Mouse (Mus musculus) intestine, postnatal 0 days (tissue): ENCODE measurements at regions not wholly inside any gene's neighbourhood (a gene's known extent, or its start where the extent isn't known, plus 50 kb on each side); places are given as distances from the start of the nearest gene placed in this dataset.
A peak's percentile ranks its signal among the peaks of the same experiment; 100 is the strongest.

Experiments used
- ATAC-seq: fragments of 200-750 bp; cut with Nextera tagmentation; 2 replicates; pipeline ENCODE4 v1.8.0; 2017; ENCODE audit warnings: mild to moderate bottlenecking, moderate TSS enrichment, moderate library complexity
- H3K27ac ChIP-seq: fragments of 300-500 bp; sonication (generic); 2 replicates; pipeline ENCODE4 v1.5.1; 2014; ENCODE audit warnings: mild to moderate bottlenecking, low read depth, low read length, moderate library complexity
- H3K27me3 ChIP-seq: fragments of 300-500 bp; sonication (generic); replicated peaks from 2 replicates; pipeline ENCODE4 v1.6.1; 2014; ENCODE audit warnings: low read length, mixed read lengths; ENCODE audit not compliant: control insufficient read depth, insufficient read depth
- H3K36me3 ChIP-seq: fragments of 300-500 bp; sonication (generic); 2 replicates; pipeline ENCODE4 v1.6.1; 2014; ENCODE audit warnings: mild to moderate bottlenecking, moderate library complexity; ENCODE audit not compliant: control insufficient read depth, insufficient read depth
- H3K4me1 ChIP-seq: fragments of 300-500 bp; sonication (generic); replicated peaks from 2 replicates; pipeline ENCODE4 v1.6.1; 2014; ENCODE audit warnings: antibody characterized with exemption, low read length, mixed read lengths; ENCODE audit not compliant: control insufficient read depth, insufficient read depth
- H3K4me2 ChIP-seq: fragments of 300-500 bp; sonication (generic); replicated peaks from 2 replicates; pipeline ENCODE4 v1.6.1; 2014; ENCODE audit warnings: low read depth, mild to moderate bottlenecking, moderate library complexity
- H3K4me3 ChIP-seq: fragments of 300-500 bp; sonication (generic); 2 replicates; pipeline ENCODE4 v1.5.1; 2014; ENCODE audit warnings: low read depth, low read length
- H3K9ac ChIP-seq: fragments of 300-500 bp; sonication (generic); 2 replicates; pipeline ENCODE4 v1.6.1; 2014; ENCODE audit warnings: mild to moderate bottlenecking, low read depth, low read length
- H3K9me3 ChIP-seq: fragments of 300-500 bp; sonication (generic); 2 replicates; pipeline ENCODE4 v1.6.1; 2016; ENCODE audit warnings: mixed run types; ENCODE audit not compliant: control insufficient read depth
- CTCF ChIP-seq: sonication (generic); IDR thresholded peaks from 2 replicates; pipeline ENCODE4 v1.5.1; 2016; ENCODE audit warnings: low read depth, mild to moderate bottlenecking, control low read depth, antibody characterized with exemption, moderate library complexity
- WGBS: fragments of 180-500 bp; shearing (Covaris S2); extraction: QIAGEN DNeasy Blood & Tissue Kit; methylation state at CpG from one replicate; pipeline ENCODE4 v1.1.7; 2014; 5-methylcytosine and 5-hydroxymethylcytosine counted together

DNA sequence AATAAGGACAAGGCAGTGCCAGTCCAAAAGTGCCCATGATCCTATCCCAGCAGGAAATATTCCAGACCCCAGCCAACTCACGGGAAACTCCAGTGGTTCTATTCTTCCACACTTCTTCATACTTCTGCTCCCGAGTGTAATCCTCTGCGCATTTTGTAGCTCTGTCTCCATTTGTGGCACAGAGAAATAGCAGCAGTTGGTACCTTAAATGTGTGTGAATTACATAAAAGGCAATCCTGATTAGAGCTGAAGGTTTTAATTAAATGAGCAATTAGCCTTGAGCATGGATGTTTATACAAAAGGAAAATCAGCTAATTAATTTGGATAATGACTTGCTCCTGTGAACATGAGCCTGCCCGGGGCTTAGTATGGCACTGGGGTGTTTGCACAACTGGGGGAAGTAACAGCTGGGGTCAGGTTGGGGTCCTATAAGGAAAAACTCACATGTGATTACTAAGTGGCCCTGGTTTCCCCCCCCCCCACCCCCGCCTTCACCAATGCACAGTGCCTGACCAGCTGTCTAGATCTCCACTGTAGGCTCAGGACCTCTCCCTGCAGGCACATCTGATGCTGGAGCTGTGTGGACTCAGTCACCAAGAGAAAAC lies 110.9 kb upstream of the Irs2 start:
- no peak for TF ChIP-seq CTCF
- Histone ChIP-seq H3K4me3 (no peak overlapping the region), H3K4me2 (no peak overlapping the region), H3K9me3 (no peaks in the 10 kb centered on the region), H3K4me1 (no peaks in the 10 kb centered on the region), H3K36me3 (no peaks in the 10 kb centered on the region), H3K27me3 (no peaks in the 10 kb centered on the region), H3K9ac (no peak overlapping the region), H3K27ac (no peak overlapping the region)
- no peak for ATAC-seq
- 75% methylated on average over 5 of the region's 5 CpGs for WGBS

DNA sequence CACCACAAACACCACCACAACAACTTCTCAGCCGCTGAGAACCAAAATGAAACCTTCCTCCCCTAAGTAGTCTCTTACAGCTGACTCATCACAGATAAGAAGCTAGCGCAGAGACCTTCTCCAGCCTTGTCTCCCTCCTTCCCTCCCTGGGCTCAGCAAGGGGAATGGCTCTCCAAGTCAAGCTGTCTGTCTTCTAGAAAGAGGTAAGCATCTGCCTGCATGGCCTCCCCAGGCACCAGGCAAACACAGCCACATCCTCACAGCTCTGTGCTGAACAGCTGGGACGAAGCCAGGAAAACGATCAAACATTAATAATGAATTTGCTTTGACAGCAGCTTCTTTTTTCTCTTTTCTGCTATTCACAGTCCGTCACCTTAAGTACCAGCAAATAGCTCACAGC lies 108.3 kb upstream of the Irs2 start:
- no peaks in the 10 kb centered on the region for H3K27me3 ChIP-seq
- ATAC-seq = no peak
- no peak overlapping the region for H3K27ac ChIP-seq
- TF ChIP-seq CTCF = no peak
- H3K4me2 ChIP-seq = no peak overlapping the region
- H3K9me3 ChIP-seq = no peaks in the 10 kb centered on the region
- H3K9ac ChIP-seq = no peak overlapping the region
- WGBS = 59% methylated on average over 5 of the region's 5 CpGs
- H3K4me3 ChIP-seq = no peak overlapping the region
- H3K4me1 ChIP-seq = no peaks in the 10 kb centered on the region; the same call in none of the 2 replicates
- no peaks in the 10 kb centered on the region for H3K36me3 ChIP-seq

- no peaks in the 10 kb centered on the region for H3K9me3 ChIP-seq
- no peaks in the 10 kb centered on the region for H3K36me3 ChIP-seq
- no peak overlapping the region for H3K27ac ChIP-seq
- no peaks in the 10 kb centered on the region; the same call in none of the 2 replicates for H3K4me1 ChIP-seq
- no peak overlapping the region for H3K4me2 ChIP-seq
- 25% methylated on average over 6 of the region's 6 CpGs for WGBS
- no peak for ATAC-seq
- no peak overlapping the region for H3K9ac ChIP-seq
- TF ChIP-seq CTCF = no peak
- H3K27me3 ChIP-seq = no peaks in the 10 kb centered on the region
- no peak overlapping the region for H3K4me3 ChIP-seq
Observed at GRCm38 (mm10) chr8:11115210-11115609, 107.0 kb upstream of the Irs2 start.

GRCm38 (mm10) chr8:11114531-11114930 lies 106.3 kb upstream of the Irs2 start:
- Histone ChIP-seq H3K9me3 (no peaks in the 10 kb centered on the region), H3K4me3 (no peak overlapping the region), H3K4me2 (no peak overlapping the region), H3K36me3 (no peaks in the 10 kb centered on the region), H3K9ac (no peak overlapping the region), H3K4me1 (no peaks in the 10 kb centered on the region; the same call in none of the 2 replicates), H3K27me3 (no peaks in the 10 kb centered on the region), H3K27ac (no peak overlapping the region)
- WGBS = 57% methylated on average over 8 of the region's 8 CpGs
- ATAC-seq = no peak
- no peak for TF ChIP-seq CTCF

DNA sequence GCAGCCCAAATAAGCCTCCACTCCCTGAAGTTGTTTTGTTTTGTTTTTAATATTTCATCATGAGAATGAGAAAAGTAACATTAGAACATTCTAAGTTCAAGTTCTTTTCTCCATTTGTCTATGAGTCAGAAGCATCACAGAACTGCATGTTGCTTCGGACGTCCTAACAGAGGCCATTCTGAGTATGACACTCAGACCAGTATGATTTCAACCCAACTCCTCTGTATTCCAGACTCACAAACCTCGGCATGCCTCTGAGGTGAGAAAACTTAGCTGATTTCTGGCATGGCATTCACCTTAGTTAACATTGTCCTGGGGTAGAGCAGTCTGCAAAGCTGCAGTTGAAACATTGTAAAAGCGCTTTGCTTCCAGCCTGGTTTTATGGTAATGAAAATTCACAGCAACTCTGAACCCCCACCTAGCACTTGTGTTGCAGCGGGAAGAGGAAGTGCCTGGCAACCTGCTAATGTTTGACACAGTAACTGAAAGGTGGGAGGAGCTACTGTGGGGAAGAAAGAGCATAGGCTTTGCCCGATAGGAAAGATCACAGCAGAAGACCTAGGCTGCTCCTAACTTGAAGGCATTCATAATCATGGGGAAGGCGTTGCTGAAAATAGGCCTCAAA lies 104.8 kb upstream of the Irs2 start:
- Histone ChIP-seq H3K27me3 (no peaks in the 10 kb centered on the region), H3K4me3 (no peak overlapping the region), H3K27ac (0 out of 2 replicates have a peak overlapping the region, but pooled peaks have one; percentile 22), H3K36me3 (no peaks in the 10 kb centered on the region), H3K9me3 (no peaks in the 10 kb centered on the region), H3K4me1 (no peaks in the 10 kb centered on the region; the same call in none of the 2 replicates), H3K9ac (no peak overlapping the region), H3K4me2 (peak overlapping the region; percentile 45)
- 39% methylated on average over 7 of the region's 7 CpGs for WGBS
- peak; percentile 89 for ATAC-seq
- TF ChIP-seq CTCF = no peak

DNA sequence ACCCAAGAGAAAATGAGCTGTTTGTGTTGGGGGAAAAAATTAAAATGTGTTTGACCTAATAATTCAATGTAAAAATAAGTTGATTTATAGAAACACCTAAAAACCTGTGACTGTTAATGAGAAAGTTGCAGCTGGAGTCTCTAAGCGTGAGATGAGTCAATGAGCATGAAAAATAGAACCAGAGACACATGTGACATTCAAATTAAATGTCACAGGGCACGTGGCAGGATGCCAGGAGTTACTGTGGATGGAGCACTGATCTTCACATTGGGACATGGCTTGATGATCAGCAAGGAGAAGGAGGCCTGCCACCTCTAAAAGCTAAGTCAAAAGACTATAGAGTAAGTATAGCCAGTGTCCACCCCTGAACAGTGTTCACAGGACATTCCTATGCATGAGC lies 103.7 kb upstream of the Irs2 start:
- no peak overlapping the region for H3K4me2 ChIP-seq
- no peaks in the 10 kb centered on the region for H3K27me3 ChIP-seq
- no peak for TF ChIP-seq CTCF
- H3K4me1 ChIP-seq = no peaks in the 10 kb centered on the region; the same call in none of the 2 replicates
- H3K9ac ChIP-seq = no peak overlapping the region
- no peak overlapping the region for H3K27ac ChIP-seq
- ATAC-seq = no peak
- H3K36me3 ChIP-seq = no peaks in the 10 kb centered on the region
- H3K4me3 ChIP-seq = no peak overlapping the region
- no peaks in the 10 kb centered on the region for H3K9me3 ChIP-seq
- 81% methylated on average over 2 of the region's 2 CpGs for WGBS
